Mouse (Mus musculus) embryonic fibroblast, embryonic 13.5 days (primary cell): ENCODE data around the gene Rps12-ps3. TPM values are rescaled to one million over a fixed set of nuclear protein-coding genes. Genes with fewer than 3 reads are reported as not detected.

ENCODE experiments used
- H3K27ac ChIP-seq: 2 replicates; pipeline ENCODE4 v1.5.1; 2012; ENCODE audit warnings: low read length, control low read depth, inconsistent platforms; ENCODE audit not compliant: insufficient read depth
- H3K4me1 ChIP-seq: 2 replicates; pipeline ENCODE4 v1.6.1; 2011; ENCODE audit warnings: low read length; ENCODE audit not compliant: control insufficient read depth, insufficient read depth
- H3K4me3 ChIP-seq: 2 replicates; pipeline ENCODE4 v1.5.1; 2011; ENCODE audit warnings: mild to moderate bottlenecking, control low read depth, low read length; ENCODE audit not compliant: insufficient read depth
- CTCF ChIP-seq: IDR thresholded peaks from 2 replicates; pipeline ENCODE4 v1.5.1; 2011; ENCODE audit warnings: mild to moderate bottlenecking, control low read depth, low read length, moderate library complexity, borderline replicate concordance; ENCODE audit not compliant: insufficient read depth
- POLR2A ChIP-seq: IDR thresholded peaks from 2 replicates; pipeline ENCODE4 v1.6.1; 2011; ENCODE audit warnings: low read depth, mild to moderate bottlenecking, control low read depth, low read length, moderate library complexity
- polyA plus RNA-seq: library from polyadenylated mRNA; stranded (reverse); fragments of >200 nt; gene quantifications from 2 replicates; pipeline ENCODE4 v1.2.4, GENCODE M21; 2011; ENCODE audit warnings: low read depth; ENCODE audit not compliant: missing spikeins, insufficient read length

Gene Rps12-ps3
- 496 and 833 TPM in 2 replicates for polyA plus RNA-seq

DNA sequence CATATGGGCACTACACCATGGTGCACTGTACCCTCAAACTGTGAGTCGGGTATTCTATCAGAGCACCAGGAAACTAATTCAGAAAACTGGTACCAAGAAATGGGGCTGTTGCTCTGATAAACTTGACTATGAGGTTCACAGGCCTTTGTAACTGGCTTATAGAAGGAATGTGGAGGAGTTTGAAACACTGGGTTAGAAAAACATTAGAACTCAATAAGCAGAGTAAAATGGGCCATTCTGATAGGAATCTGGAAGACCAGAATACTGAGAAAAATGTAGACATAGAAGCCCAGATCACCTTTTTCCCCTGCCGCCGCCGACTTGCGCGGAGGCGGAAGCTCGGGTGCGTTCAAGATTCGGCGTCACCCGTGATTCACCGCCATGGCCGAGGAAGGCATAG is at the start of gene Rps12-ps3:
Rps12-ps3 (plus strand) TSS at position 301 of the 400 bp plus-strand sequence.
- Histone ChIP-seq H3K4me1 (no peaks in the 10 kb centered on the region), H3K27ac (peak within 1 kb of the TSS; percentile 34; the same call in 1 of the 2 replicates), H3K4me3 (no peak within 1 kb of the TSS)
- TF ChIP-seq POLR2A (no peak), CTCF (no peak)

- Histone ChIP-seq H3K27ac (no peak overlapping the region), H3K4me1 (no peaks in the 10 kb centered on the region), H3K4me3 (no peak overlapping the region)
- TF ChIP-seq CTCF (no peak), POLR2A (no peak)
These were observed 48.9 kb upstream of the Rps12-ps3 start for GRCm38 (mm10) chr19:59273190-59273589.

DNA sequence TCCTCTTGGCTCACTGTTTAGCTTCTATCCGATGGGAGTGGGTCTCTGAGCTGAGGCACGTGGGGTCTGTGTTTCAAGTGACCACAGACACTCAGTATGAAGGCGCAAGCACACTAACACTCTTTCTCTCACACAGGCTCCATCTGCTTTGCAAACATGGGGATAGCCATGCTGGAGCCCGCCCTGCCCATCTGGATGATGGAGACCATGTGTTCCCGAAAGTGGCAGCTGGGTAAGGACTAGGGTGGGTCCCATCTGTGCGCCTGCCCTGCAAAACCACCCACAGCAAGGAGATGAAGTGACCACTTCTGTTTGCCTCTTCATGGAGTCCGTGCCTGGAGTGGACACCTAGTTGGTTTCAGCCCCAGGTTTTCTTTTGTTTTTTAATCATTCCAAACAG is 45.7 kb upstream of the Rps12-ps3 start:
- H3K4me3 ChIP-seq = no peak overlapping the region
- no peak overlapping the region for H3K27ac ChIP-seq
- H3K4me1 ChIP-seq = no peaks in the 10 kb centered on the region
- TF ChIP-seq POLR2A (no peak), CTCF (no peak)

DNA sequence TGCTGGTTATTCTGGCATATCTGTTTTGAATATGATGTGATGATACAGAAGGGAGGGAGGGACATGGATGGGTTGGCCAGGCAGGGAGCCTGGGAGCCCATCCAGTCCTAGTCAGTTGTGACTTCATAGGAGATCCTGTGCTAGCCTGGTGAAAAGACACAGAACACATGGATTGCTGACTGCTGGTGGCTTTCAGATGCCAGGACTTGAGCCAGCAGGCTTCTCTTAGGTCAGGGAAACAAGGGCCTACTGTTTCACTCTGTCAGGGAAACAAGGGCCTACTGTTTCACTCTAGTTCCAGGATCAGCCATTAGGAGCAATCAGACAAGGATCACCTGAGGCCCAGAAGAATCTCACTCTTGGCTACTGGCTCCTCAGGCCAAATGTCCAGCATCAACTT is 41.2 kb upstream of the Rps12-ps3 start:
- Histone ChIP-seq H3K27ac (no peak overlapping the region), H3K4me3 (no peak overlapping the region), H3K4me1 (no peaks in the 10 kb centered on the region)
- TF ChIP-seq CTCF (no peak), POLR2A (no peak)

- TF ChIP-seq POLR2A (no peak), CTCF (no peak)
- Histone ChIP-seq H3K4me1 (no peaks in the 10 kb centered on the region), H3K4me3 (no peak overlapping the region), H3K27ac (no peak overlapping the region)
These were observed 40.1 kb upstream of the Rps12-ps3 start for GRCm38 (mm10) chr19:59282001-59282400.

GRCm38 (mm10) chr19:59289042-59289441 is 33.0 kb upstream of the Rps12-ps3 start:
- Histone ChIP-seq H3K27ac (no peak overlapping the region), H3K4me3 (no peak overlapping the region), H3K4me1 (no peaks in the 10 kb centered on the region)
- no peak for TF ChIP-seq CTCF
- TF ChIP-seq POLR2A = no peak

DNA sequence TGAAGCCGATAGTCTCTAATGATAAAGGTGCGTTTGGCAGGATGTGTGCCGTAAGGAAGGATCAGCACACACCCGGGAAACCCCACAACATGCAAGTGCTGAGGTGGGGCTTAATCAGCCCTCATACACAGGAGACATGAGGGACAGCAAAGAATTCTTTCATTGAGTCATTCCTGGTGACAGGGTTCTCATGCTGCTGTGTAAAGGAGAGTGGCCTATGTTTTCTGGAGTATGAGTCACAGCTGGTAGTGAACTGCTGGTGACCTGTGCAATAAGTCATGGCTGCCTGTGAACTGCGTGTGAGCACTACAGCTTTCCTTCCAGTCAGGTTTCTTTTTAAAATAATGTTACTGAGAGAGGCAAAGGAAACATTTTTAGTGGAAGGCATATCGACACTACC is 32.3 kb upstream of the Rps12-ps3 start:
- Histone ChIP-seq H3K27ac (no peak overlapping the region), H3K4me1 (no peaks in the 10 kb centered on the region), H3K4me3 (no peak overlapping the region)
- TF ChIP-seq CTCF (no peak), POLR2A (no peak)

- no peaks in the 10 kb centered on the region for H3K4me1 ChIP-seq
These were observed 29.8 kb upstream of the Rps12-ps3 start for GRCm38 (mm10) chr19:59292183-59292839.

GRCm38 (mm10) chr19:59315308-59315707 is 6.8 kb upstream of the Rps12-ps3 start:
- no peak overlapping the region for H3K27ac ChIP-seq
- no peaks in the 10 kb centered on the region for H3K4me1 ChIP-seq
- H3K4me3 ChIP-seq = no peak overlapping the region
- TF ChIP-seq CTCF (no peak), POLR2A (no peak)

More at GRCm38 (mm10) chr19:59292183-59292839, 29.8 kb upstream of the Rps12-ps3 start:
- TF ChIP-seq CTCF (no peak), POLR2A (no peak)
- Histone ChIP-seq H3K27ac (no peak overlapping the region), H3K4me3 (no peak overlapping the region)

DNA sequence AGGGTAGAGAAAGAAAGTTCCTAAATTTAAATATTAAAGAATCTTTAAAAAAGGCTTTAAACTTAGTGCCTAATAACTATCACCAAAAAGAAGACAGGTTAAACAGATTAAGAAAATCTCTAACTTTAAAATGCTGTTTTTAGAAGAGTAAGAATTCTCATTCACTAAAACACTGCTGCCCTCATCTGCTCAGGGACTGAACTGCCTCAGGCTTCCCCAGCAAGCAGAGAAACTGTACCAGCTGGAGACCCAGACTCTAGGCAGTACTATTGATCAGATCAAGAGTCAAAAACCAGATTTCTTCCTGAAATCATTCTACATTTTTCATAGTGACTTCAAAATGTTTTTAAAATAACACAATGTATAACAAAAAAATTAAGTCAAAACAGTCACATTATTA is 5.5 kb upstream of the Rps12-ps3 start:
- Histone ChIP-seq H3K4me1 (no peaks in the 10 kb centered on the region), H3K4me3 (no peak overlapping the region), H3K27ac (no peak overlapping the region)
- no peak for TF ChIP-seq CTCF
- TF ChIP-seq POLR2A = no peak

- no peak overlapping the region for H3K27ac ChIP-seq
- no peak overlapping the region for H3K4me3 ChIP-seq
- H3K4me1 ChIP-seq = no peaks in the 10 kb centered on the region
- TF ChIP-seq CTCF = no peak
These were observed 8.7 kb downstream of the Rps12-ps3 start for GRCm38 (mm10) chr19:59330816-59331225.
